Mouse (Mus musculus) G1E (cell line): ENCODE data around the gene Pef1.

ENCODE experiments used
- CTCF ChIP-seq: IDR thresholded peaks from 2 replicates; pipeline ENCODE4 v1.5.1; 2012; ENCODE audit warnings: low read depth, low read length, inconsistent platforms, mixed read lengths
- GATA1 ChIP-seq: IDR thresholded peaks from 2 replicates; pipeline ENCODE4 v1.6.1; 2012; ENCODE audit warnings: borderline replicate concordance, low read length, inconsistent platforms, mixed read lengths
- POLR2AphosphoS5 ChIP-seq: IDR thresholded peaks from 2 replicates; pipeline ENCODE4 v1.6.1; 2012; ENCODE audit warnings: low read depth, low read length, inconsistent platforms; ENCODE audit not compliant: insufficient replicate concordance

- TF ChIP-seq CTCF (no peak), GATA1 (no peak), POLR2AphosphoS5 (no peak)
Measured at GRCm38 (mm10) chr4:130070523-130070922, 31.8 kb upstream of the Pef1 start.
